Mouse (Mus musculus) thymus, postnatal 36 days (tissue): ENCODE measurements around the gene Catsperg1.
A peak's percentile ranks its signal among the peaks of the same experiment; 100 is the strongest.
"Not testable (repeated sequence)": the region's sequence is repeated elsewhere in the genome, so short reads cannot be mapped to it uniquely, and the experiment has no call there.

Experiments used
- DNase-seq, 2 experiments: peaks; one replicate each; pipeline ENCODE4 v3.0.0; 2022; ENCODE audit warnings: mixed read lengths in 2 of 2

Gene Catsperg1

DNA sequence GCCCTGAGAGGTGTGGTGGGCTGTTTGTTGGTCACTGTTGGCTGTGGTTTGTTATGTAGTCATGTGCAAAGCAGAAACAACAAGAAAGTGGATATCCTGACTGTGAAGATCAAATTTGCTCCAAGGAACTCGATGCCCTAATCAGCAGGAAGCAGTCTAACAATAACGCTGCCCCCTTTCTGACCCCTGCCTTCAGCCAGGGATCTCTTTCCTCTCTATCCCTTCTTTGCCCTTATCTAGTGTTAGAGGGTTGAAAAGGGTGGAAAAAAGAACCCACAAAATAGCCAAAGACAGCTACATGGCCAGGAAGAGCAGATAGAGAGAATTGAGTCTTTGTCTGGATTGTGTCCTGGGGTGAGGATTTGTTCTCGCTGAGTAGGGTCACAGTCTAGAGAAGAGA is 16.7 kb upstream of the Catsperg1 start:
- DNase-seq = no peak

DNA sequence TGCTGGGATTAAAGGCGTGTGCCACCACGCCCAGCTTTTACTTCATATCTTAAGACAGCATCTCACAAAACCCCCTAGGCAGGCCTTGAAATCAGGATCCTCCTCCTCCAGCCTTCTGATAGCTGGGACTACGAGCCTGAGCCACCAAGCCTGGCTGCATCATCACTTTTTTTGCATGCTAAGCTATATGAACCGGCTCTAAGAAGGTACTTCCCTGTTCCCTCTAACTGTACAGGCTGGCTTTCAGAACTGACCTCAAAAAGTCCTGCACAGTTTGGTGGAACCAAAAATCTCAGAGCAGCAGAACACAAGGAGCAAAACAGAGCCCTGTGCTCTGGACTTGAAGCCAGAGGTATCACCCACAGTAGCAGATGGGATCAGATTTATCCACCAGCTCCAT is 14.4 kb upstream of the Catsperg1 start:
- no peak for DNase-seq

DNA sequence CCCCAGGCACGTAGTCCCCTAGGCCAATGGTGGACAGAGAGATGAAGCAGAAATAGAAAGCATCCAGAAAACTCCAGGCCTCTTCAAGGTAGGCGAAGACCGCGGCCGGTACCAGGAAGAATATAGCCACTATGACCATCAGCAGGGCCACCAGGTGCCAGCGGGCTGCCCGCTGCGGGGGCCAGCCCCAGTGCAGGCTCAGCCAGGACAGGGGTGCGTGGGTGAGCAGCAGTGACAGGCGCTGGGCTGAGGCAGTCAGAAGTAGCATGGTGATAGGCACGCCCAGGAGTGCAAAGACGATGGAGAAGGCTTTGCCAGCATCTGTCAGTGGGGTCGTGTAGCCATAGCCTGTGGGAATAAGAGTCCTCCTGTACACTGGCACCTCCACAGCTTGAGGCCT is 11.7 kb upstream of the Catsperg1 start:
- no peak for DNase-seq

GRCm38 (mm10) chr7:29224756-29225394 is 11.0 kb upstream of the Catsperg1 start:
- DNase-seq = no peak

GRCm38 (mm10) chr7:29214846-29215245 is 1.0 kb upstream of the Catsperg1 start:
- DNase-seq = no peak

DNA sequence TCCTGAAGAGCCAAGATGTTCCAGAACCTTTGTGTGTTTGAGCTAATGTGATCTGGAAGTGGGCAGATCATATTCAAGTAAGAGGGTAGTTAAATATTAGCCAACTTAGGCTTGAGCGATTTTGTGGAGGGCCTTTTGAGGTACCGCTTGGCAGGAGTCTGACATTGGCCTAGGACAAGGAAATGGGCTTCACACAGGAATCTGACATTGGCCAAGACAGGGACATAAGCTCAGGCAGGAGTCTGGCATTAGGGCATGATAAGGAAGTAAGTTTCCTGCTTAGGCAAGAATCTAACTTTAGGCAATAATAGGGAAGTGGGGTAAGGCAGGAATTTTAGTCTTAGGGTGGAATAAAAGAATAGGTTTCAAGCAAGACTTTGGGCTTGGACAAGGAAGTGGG is 401 bp upstream of the Catsperg1 start:
- no peak for DNase-seq

- DNase-seq = not testable (repeated sequence)
Observed at GRCm38 (mm10) chr7:29212775-29213560, 867 bp downstream of the Catsperg1 start.

GRCm38 (mm10) chr7:29212199-29212765 is 1.6 kb downstream of the Catsperg1 start:
- DNase-seq = no peak

- peak; percentile 84 to 88 for DNase-seq
Observed at GRCm38 (mm10) chr7:29211415-29212198, 2.2 kb downstream of the Catsperg1 start.

DNA sequence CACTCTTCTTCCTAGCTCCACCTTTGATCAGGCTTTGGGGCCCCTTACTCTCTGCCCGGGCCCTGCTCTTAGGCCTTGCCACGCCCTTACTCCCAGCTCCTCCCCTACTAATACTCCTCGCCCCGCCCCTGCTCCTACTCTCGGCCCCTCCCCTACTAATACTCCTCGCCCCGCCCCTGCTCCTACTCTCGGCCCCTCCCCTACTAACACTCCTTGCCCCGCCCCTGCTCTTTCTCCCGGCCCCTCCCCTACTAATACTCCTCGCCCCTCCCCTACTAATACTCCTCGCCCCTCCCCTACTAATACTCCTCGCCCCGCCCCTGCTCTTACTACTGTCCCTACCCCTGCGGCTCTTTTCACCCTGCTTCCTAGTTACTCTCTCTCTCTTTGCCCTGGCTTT is 2.8 kb downstream of the Catsperg1 start:
- DNase-seq = peak in 1 of 2 experiments; percentile 39

GRCm38 (mm10) chr7:29202577-29202976 is 11.3 kb downstream of the Catsperg1 start:
- DNase-seq = no peak

DNA sequence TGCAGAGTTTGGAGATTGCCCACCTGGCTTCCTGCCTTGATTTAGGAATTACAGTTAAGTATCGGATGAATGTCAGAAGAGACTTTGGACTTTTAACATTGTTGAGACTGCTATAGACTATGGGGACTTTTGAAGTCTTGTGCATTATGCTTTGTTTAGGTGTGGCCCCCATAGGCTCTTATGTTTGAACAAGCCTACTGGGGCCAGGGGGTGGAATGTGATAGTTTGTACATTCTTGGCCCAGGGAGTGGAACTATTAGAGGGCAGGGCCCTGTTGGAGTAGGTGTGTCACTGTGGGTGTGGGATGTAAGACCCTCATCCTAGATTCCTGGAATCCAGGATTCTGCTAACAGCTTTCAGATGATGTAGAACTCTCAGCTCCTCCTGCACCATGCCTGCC is 19.6 kb downstream of the Catsperg1 start:
- not testable (repeated sequence) for DNase-seq

GRCm38 (mm10) chr7:29181323-29181722 is 32.5 kb downstream of the Catsperg1 start:
- DNase-seq = not testable (repeated sequence)

- no peak for DNase-seq
Observed at GRCm38 (mm10) chr7:29180854-29181236, 33.0 kb downstream of the Catsperg1 start.

DNA sequence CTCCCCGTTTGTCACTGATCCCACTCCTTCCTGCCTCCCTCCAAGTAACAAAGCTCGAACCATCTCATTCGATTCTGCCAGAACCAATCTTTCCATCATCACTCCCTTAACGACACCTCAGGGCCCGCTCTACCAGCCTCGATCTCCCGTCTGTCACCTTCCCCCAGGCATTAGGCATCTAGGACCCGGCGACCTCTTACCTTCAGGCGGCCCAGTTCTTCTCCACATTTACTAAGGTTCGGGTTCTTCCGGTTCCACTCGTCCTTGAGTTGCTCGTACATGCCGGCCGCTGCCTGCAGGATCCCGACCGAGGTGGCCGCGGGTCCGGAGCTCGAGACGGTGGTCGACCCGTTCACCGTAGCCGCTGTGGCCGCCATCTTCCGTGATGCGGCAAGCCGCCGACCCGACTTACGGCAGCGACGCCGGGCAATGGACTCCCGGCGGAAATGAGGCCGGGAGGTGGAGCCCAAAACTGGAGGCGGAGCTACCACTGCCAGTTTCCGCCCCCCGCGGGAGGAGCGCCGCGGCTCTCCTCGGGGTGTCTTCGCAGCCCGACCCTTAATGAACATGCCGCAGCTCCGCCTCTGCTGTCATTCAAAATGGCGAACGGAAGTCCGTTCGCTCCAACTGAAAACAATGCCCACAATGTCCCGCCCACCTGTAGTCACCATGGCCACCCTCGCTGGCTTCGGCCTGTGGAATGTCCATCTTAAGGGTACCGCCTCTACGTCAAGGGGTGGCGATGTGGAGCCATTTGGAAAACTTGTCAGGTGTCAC is 33.6 kb downstream of the Catsperg1 start, which contains the start of gene Psmd8:
TSS of gene Psmd8 (minus strand) at position 625 of the 777 bp plus-strand sequence.
- DNase-seq = peak; percentile 96 to 98

- no peak for DNase-seq
Observed at GRCm38 (mm10) chr7:29179323-29179722, 34.5 kb downstream of the Catsperg1 start.

GRCm38 (mm10) chr7:29178106-29178505 is 35.7 kb downstream of the Catsperg1 start:
- DNase-seq = no peak

DNA sequence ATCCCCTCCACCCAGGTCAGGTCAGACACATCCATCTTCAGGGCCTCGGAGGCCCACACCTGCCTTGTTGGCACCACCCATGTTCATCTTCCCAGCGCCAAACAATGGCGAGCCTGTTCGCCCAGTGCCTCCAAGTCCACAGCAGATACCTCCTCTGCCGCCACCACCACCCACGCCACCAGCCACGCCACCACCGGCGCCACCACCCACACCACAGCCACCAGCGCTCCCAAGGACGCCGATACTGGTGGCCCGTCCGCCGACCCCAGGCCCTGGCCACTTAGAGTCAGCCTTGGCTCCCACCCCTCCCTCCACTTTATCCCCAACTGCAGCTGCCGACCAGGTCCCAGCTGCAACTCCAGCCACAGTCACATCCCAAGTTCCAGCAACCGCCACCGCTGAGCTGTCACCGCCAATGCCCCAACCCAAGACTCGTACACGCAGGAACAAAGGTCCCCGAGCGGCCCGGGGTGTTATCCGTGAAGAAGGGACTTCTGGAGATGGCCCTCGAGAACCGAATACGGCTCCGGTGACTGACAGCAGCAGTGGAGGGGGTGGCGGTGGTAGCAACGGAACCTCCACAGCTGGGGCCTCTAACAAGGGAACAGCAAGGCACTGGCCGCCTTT is 41.3 kb downstream of the Catsperg1 start:
- no peak for DNase-seq

DNA sequence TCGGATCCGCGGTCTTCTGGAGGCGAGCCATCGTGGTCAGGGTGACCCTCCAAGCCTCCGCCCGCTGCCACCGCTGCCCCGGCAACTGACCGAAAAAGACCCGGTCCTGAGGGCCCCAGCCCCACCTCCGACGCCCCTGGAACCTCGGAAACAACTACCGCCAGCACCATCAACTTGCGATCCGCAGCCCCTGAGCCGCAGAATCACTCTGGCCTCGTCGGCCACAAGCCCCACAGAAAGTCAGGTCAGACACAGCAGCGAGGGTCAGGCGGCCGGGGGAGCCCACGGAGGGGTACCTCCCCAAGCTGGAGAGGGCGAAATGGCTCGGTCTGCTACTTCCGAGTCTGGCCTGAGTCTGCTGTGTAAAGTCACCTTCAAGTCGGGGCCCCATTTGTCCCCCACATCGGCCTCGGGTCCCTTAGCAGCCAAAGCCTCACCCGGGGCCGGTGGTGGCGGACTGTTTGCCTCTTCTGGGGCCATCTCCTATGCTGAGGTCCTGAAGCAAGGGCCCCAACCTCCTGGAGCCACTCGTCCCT is 42.2 kb downstream of the Catsperg1 start:
- DNase-seq = no peak

DNA sequence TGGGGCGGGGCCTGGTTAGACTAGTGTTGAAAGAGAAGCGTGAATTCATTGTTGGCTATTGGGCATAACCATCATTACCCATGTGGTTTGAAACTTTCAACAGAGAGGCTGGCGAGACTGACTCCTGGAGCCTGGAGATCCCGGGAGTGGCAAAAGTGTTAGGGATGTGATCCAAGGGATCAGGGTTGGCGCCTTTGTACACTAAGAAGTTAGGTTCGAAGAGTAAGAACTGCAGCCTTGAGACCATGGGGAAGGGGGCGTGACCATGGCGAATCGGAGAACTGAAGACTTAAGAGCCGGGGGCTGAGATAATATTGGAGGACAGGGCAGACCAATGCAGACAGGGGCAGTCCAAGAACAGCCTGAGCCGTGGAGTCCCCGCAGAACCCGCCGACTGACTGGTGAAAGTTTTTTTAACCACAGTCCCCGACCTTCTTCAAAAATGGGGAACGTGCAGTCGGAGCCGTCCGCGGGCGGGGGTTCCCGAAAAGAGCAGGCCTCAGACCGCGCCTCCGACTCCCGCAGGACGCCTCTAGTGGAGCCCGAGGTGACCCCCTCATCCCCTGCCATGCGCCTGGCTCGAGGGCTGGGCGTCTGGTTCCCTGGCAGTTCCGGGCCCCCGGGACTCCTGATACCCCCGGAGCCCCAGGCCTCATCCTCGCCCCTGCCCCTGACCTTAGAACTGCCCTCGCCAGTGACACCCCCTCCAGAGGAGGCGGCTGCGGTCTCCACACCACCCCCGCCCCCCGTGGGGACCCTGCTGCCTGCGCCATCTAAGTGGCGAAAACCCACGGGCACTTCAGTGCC is 42.9 kb downstream of the Catsperg1 start:
- peak in 1 of 2 experiments; percentile 33 for DNase-seq
